Comparison of ENCODE assay signal across 8 mouse cellular contexts in genomic region chrX:60609202-60609601, GRCm38 (mm10). TPM values are rescaled to one million over a fixed set of nuclear protein-coding genes. Genes with fewer than 3 reads are reported as not detected.
DNase-seq lines count a peak whose midpoint lies in the region; ATAC-seq and TF ChIP-seq lines count a peak whose summit lies in the region.

No protein-coding gene starts in this region.

- no peak overlapping the region for H3K27ac ChIP-seq in kidney, postnatal 0 days

- H3K36me3 ChIP-seq in kidney, postnatal 0 days (ENCODE audit: insufficient read depth, low read length): no peaks in the 10 kb centered on the region

- DNase-seq in cerebellum, adult 8-10 months: peak; percentile 8
- no peak for DNase-seq in cerebellum, adult 11 months
- DNase-seq in kidney, postnatal 0 days (ENCODE audit: low spot score): peak; percentile 8
- no peak for DNase-seq in kidney, adult 18-20 months
- peak; percentile 4 for DNase-seq in urinary bladder, postnatal 25 days (ENCODE audit: low spot score)
- DNase-seq in urinary bladder, adult 2 months (ENCODE audit: low spot score): no peak
- no peak for DNase-seq in thymus, postnatal 36 days
- DNase-seq in gastrocnemius, postnatal 4 days (ENCODE audit: low spot score in 2 of 2): no peak

- no peaks in the 10 kb centered on the region for H3K9me3 ChIP-seq in kidney, postnatal 0 days (replicated peaks; ENCODE audit: low read length)

- H3K27me3 ChIP-seq in kidney, postnatal 0 days (ENCODE audit: insufficient read depth, low read length): no peaks in the 10 kb centered on the region

- TF ChIP-seq CTCF in kidney, postnatal 0 days (IDR thresholded peaks at IDR 0.05; ENCODE audit: low read depth): peak; percentile 63

- no peak for ATAC-seq in kidney, postnatal 0 days (replicated peaks; ENCODE audit: low FRiP score, low read depth)

- 58% methylated on average over 3 of the region's 3 CpGs for WGBS in kidney, postnatal 0 days

- no peaks in the 10 kb centered on the region for H3K4me1 ChIP-seq in kidney, postnatal 0 days (replicated peaks; ENCODE audit: insufficient read depth, low read length)

- no peak overlapping the region for H3K4me2 ChIP-seq in kidney, postnatal 0 days (ENCODE audit: low read length)

- no peak overlapping the region for H3K9ac ChIP-seq in kidney, postnatal 0 days (ENCODE audit: low read depth, low read length)

- H3K4me3 ChIP-seq in kidney, postnatal 0 days (replicated peaks; ENCODE audit: low read depth, low read length): no peak overlapping the region

RNA-seq across cellular contexts. Expression of gene Atp11c, which starts 16.7 kb away (rescaled TPM):
- 6.6 and 6.9 TPM in 2 replicates for polyA plus RNA-seq in kidney, postnatal 0 days (2015; fragmentation: Nextera tagmentation; extraction: Ambion mirVana)
- polyA plus RNA-seq in urinary bladder, adult 2 months (2012; rRNA removed): 8.3 and 8.4 TPM in 2 replicates
- 10 to 100 TPM in 1 of 2 experiments, 1 to 10 TPM in 1; 9.1 to 10.6 TPM for total RNA-seq in gastrocnemius, postnatal 4 days (2021)

Comparison
In these comparisons a context has a peak if more than half of its experiments do, and no peak if none do; other contexts are left out.
1. DNase-seq: peak in cerebellum, adult 8-10 months (single experiment), kidney, postnatal 0 days (single experiment) and urinary bladder, postnatal 25 days (single experiment); none in cerebellum, adult 11 months (single experiment), kidney, adult 18-20 months (single experiment), urinary bladder, adult 2 months (single experiment), thymus, postnatal 36 days (0 of 2) and gastrocnemius, postnatal 4 days (0 of 2).